Mouse (Mus musculus) MEL-GATA-1-ER (cell line): ENCODE measurements around the gene Fkbp5.
A peak's percentile ranks its signal among the peaks of the same experiment; 100 is the strongest.
"Not testable (repeated sequence)": the region's sequence is repeated elsewhere in the genome, so short reads cannot be mapped to it uniquely, and the experiment has no call there.

Experiments used
- DNase-seq: peaks from one replicate; pipeline ENCODE4 v3.0.0-alpha.2; 2012; ENCODE audit warnings: low read depth; ENCODE audit errors: extremely low read depth

Fkbp5 gene

DNA sequence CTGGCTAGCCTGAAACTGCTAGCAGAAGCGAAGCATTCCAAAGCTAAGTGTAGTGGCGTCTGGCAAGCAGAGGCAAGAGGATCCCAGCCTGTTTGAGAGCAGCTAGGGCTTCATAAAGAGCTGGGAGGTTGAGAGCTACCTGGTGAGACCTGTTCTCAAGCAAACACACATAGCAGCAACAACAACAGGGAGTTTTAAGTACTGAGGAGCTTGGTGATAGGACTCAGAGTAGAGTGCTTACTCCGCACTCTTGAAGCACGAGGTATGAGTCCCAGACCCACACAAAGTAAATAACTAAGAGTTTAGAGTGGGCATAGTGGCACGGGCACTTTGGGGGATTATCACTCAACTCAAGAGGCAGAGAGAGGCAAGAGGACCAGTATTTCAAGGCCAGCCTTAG is 96.3 kb downstream of the Fkbp5 start:
- DNase-seq, result no peak

DNA sequence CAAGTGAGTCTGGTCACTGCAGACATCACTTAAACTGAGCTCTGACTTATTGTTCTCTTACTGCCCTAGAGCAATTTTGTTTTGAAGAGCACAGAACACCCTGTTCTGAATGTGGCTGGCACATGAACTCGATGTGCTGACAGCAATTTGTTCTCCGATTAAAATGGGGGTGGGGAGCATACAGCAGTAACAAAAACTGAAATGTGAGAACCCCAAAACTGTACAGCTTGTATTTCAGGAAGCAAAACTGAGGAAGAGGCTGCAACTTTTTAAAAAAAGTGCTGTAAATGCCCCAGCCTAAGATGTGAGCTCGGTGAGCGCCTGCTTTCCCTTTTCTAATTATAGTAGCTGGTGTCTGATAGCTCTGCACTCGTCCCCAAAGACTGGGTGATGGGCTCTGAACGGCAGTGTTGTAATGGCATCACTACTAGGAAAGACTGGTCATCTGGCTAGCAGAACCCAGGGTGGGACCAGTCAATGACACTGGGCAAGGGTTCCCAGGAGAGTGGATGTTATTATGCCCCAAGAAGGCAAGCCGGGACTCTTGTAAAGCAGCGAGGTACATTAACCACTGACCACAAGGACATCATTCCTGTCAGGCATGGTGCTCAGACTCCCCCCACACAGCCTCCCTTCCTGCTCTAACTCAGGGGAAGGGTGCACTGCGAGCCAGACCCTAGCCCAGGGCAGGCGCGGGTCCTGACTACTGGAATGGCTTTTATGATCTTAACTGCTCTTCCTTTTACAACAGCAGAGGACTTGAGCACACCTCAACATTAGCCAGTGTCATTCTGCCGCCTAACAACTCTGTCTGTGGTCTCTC is 96.9 kb downstream of the Fkbp5 start:
- DNase-seq, result no peak

- no peak for DNase-seq
Measured at GRCm38 (mm10) chr17:28419636-28420035, 97.7 kb downstream of the Fkbp5 start.

DNA sequence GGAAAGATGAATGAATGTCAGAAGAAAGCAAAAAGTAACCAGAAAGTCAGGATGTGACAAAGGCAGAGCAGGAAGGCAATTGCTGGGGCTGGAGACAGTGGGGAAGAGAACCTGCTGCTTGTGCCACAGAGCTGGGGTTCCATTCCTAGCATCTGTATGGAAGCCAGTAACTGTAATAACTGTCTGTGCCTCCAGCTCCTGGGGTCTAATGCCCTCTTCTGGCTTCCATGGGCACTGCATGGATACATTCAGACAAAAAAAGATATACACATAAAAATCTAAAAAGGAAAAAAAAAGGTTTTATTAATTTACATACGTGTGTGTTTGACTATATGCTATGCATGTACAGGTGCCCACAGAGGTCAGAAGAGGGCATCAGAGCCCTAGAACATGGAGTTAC is 98.4 kb downstream of the Fkbp5 start:
- DNase-seq, result peak; percentile 7

GRCm38 (mm10) chr17:28418481-28418880 is 98.8 kb downstream of the Fkbp5 start:
- not testable (repeated sequence) for DNase-seq

DNA sequence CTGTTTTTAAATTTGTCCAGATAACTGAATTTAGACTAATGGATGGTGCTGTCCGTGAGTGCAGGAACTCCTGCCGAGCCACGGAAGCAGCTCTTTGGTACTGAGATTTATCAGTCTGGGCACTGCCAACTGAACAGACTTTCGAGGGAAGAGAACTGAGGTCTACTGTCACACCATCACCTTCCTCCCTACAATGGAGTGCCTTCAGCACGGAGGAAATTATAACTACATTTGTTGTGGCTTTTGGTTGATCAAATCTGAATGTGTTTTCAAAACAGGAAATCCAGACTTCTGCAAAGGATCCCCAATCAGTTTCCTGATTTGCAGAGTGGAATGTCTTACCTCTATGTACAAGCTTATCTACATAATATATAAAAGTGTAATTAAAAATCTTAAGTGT is 99.6 kb downstream of the Fkbp5 start:
- DNase-seq, result no peak

DNA sequence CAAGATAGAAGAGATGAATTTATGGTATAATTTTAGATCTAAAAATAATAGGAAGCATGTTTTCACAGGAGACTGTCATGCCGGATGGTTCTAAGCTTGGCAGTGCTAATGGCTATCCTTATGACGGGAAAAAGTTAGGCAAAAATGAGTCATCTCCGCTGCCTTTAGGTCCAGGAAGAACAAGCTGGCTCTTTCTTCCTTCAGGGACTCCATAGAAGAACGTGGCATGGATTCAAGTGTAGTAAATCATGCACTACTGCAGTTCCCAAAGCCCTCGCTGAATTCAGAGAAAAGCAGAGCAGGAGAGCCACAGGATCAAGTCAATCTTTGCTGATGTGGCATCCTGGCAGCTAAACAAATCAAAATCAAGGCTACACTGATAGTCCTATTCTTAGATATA is 102.1 kb downstream of the Fkbp5 start:
- no peak for DNase-seq

GRCm38 (mm10) chr17:28411381-28411960 is 105.9 kb downstream of the Fkbp5 start:
- no peak for DNase-seq

- no peak for DNase-seq
Measured at GRCm38 (mm10) chr17:28410731-28411130, 106.6 kb downstream of the Fkbp5 start.

- DNase-seq, result no peak
Measured at GRCm38 (mm10) chr17:28408251-28408918, 108.9 kb downstream of the Fkbp5 start.

DNA sequence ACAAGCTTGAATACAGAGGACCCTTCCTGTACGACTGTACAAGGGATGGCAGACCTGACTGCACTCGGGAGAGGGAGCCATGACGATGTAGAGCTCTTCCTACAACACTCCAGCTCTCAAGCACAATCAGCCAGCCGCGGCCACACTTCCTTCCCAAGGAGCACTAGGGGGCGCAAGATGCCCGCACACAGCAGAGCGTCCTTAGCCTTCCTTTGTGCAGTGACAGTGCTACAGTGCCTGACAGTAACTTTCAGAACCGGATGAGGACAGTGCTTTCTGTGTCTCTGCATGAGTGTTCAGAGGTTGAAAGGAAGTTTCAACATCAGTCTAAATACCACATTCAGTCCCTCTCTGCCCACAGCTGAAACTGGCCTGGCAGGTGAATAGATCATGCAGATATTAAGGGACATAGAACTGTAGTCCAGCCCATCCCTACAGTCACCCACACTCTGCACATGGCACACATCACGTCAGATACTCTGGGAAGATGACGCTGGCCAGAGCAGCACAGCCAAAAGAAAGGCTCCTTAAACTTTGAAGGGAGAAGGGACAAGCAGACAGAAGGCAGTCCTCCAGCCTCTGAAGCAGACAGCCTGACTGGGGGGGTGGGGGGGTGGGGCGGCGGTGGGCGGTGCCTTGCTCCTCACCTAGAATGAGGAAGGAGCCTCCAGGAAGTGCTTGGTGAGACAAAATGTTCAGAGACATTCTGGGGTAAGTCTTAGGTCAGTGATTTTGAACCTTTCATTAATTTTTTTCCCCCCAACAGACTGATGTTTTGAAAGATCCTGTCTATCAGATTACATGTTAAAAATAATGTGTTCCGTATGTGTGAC is 109.7 kb downstream of the Fkbp5 start:
- DNase-seq, result peak; percentile 56

DNA sequence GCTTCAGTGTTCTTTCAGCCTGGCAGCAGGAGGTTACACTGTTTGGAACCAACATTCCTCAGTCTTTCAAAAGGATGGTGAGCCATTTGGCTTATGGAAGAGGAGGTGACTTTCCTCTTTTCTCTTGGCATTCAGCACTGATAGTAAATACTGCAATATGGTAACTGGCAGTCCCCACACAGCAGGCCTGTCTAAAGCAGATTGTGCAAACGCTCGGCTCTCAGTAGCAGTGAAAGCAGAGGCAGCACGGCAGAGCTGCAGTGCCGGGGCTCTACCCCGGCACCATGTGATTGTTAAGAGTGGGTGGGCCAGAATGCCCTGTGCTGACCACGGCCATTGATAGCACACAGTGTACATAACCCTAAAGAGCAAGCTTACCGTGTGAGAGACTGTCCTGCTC is 110.9 kb downstream of the Fkbp5 start:
- no peak for DNase-seq

- not testable (repeated sequence) for DNase-seq
Measured at GRCm38 (mm10) chr17:28404745-28405144, 112.6 kb downstream of the Fkbp5 start.

- no peak for DNase-seq
Measured at GRCm38 (mm10) chr17:28404301-28404700, 113.0 kb downstream of the Fkbp5 start.

DNA sequence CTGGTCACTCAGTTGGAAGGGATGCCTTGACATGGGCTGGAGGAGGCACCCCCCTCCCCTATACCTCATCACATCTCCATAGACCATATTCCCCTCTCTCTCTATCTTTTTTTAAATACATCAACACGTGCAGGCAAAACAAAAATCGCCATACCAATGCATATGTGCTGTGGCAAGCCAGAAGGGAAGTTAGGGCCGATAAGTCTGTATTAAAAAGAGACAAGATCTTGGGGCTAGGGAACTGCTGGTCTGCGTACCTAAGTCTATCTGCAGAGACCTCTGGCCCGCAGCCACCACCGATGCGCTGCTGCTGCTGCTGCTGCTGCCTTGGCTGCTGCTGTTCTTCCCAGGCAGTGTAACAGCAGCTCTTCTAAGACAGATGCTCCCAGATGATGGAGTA is 122.3 kb downstream of the Fkbp5 start:
- peak; percentile 13 for DNase-seq

- no peak for DNase-seq
Measured at GRCm38 (mm10) chr17:28394051-28394765, 123.1 kb downstream of the Fkbp5 start.

DNA sequence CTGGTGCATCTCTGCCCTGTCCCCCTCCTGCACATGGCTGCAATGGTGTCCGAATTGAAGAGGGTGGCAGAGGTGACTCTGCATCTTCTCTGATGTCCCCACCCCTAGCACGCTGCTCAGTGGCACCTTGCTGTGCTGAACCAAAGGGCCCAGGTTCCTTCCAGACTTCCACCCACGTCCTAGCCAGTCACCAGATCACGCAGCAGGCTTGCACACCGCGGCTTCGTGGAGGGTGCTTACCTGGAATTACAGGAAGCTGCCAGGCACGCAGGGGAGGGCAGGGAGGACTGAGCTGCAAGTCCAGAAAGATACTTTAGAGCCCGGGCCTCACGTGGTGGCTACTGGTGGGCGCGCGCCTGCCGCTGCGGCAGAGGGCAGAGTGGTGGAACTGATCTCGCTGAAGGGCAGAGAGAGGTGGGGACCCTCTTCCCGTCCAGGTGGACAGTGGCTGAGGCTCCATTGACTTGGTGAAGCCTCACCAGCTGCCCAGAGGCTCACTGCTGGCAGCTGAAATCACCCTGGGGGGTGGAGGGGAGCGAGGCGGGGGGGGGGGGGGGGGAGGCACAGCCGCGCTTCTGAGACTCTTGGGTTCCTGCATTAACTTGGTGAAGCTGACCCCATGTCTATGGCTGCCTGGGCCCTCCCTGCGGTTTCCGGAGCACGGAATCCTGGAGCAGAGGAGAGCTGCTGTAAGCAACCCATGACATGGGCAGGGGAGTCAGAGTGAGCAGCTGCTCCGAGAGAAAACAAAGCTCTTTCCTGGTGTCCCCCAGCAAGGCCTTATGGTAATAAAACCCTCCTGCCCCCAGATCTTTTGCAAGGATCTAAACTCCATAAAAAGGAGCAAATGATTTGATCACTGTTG is 125.5 kb downstream of the Fkbp5 start:
- DNase-seq, result no peak

GRCm38 (mm10) chr17:28388534-28388933 is 128.8 kb downstream of the Fkbp5 start:
- no peak for DNase-seq

DNA sequence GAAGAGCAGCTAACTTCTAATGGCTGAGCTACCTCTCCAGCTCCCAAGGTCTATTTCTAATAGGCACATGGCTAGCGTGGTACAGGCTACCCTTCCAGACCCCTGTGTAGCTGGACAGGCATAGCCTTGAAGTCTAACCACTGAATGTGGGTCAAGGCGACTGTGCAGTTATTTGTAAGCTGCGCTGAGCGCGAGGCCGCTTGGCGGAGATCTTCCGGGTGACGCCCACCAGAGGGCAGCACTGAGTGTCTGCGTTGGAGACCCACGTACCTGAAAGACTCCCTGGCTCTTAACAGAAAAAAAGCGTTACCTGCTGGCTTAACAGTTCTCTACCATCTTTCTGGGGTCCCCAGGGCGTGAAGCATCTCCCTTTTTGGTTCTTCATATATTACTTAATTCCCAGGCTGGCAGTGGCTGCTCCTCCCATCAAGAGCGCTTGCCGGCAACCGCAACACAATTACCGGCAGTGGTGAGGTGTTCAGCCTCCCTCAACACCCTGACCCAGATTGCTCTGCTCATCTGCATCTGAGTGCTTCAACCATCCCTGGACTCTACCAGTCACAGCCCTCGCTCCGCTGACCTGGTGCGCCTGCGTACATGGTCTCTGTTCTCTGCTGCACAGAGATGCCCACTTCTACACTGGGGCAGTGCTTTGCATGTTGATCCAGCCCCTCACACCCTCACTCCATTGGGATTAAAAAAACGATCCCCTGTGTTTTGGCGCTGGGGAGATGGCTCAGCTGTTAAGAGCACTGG is 131.0 kb downstream of the Fkbp5 start:
- no peak for DNase-seq
